Comparison of ENCODE assay signal across 9 mouse cellular contexts in genomic region chr7:68976813-68977752, GRCm38 (mm10).
DNase-seq lines count a peak whose midpoint lies in the region; ATAC-seq and TF ChIP-seq lines count a peak whose summit lies in the region.
"Had no signal": no experiment of that assay in that cellular context is flagged by ENCODE, and none has a peak within 500 bp of the region (broad histone marks: within the 10 kb centered on the region; RNA-seq: fewer than 3 reads in every experiment).

No protein-coding gene starts in this region.

- peaks cover 22% of the 10 kb centered on the region for H3K4me1 ChIP-seq in midbrain, embryonic 12.5 days
- H3K4me1 ChIP-seq: limb, embryonic 15.5 days had no signal

- no peak overlapping the region for H3K9ac ChIP-seq in midbrain, embryonic 12.5 days (replicated peaks)
- H3K9ac ChIP-seq: limb, embryonic 15.5 days had no signal

- peak; percentile 60; the same call in 1 of the 2 replicates for TF ChIP-seq CTCF in brain, embryonic 14.5 days (IDR thresholded peaks at IDR 0.05; ENCODE audit: borderline replicate concordance, extremely low read depth, insufficient read depth, insufficient read length)

- TF ChIP-seq POLR2A in brain, embryonic 14.5 days (IDR thresholded peaks at IDR 0.05; ENCODE audit: borderline replicate concordance, extremely low read depth, insufficient read depth, insufficient read length, poor library complexity, severe bottlenecking), result no peak

- no peaks in the 10 kb centered on the region; the same call in 1 of the 2 replicates for H3K27me3 ChIP-seq in midbrain, embryonic 12.5 days
- H3K27me3 ChIP-seq: limb, embryonic 15.5 days had no signal

- H3K4me3 ChIP-seq in midbrain, embryonic 12.5 days, result no peak overlapping the region
- H3K4me3 ChIP-seq: limb, embryonic 15.5 days had no signal

- no peaks in the 10 kb centered on the region for H3K9me3 ChIP-seq in midbrain, embryonic 12.5 days
- H3K9me3 ChIP-seq: limb, embryonic 15.5 days had no signal

- 59% methylated on average over 7 of the region's 7 CpGs for WGBS in midbrain, embryonic 12.5 days

- no peaks in the 10 kb centered on the region for H3K36me3 ChIP-seq in midbrain, embryonic 12.5 days
- H3K36me3 ChIP-seq: limb, embryonic 15.5 days had no signal

- DNase-seq in ovary, adult 18-20 months (ENCODE audit: low spot score), result peak; percentile 20
- DNase-seq in ovary, postnatal 36 days (ENCODE audit: low spot score), result no peak
- peak; percentile 89 for DNase-seq in brain, embryonic 14.5 days (ENCODE audit: low read depth)
- peak; percentile 22 to 65 for DNase-seq in frontal cortex, postnatal 36 days (ENCODE audit: low spot score in 2 of 2)
- DNase-seq in layer of hippocampus, adult 9-10 months (ENCODE audit: low spot score), result peak; percentile 52
- DNase-seq in spleen, postnatal 10 days (ENCODE audit: low spot score in 2 of 2), result no peak
- no peak for DNase-seq in gastrocnemius, postnatal 25 days

- peak; percentile 54 for ATAC-seq in midbrain, embryonic 12.5 days (ENCODE audit: low FRiP score, low read depth)

- no peak overlapping the region for H3K27ac ChIP-seq in midbrain, embryonic 12.5 days (replicated peaks)
- H3K27ac ChIP-seq: limb, embryonic 15.5 days had no signal

- no peak overlapping the region for H3K4me2 ChIP-seq in midbrain, embryonic 12.5 days (replicated peaks)
- H3K4me2 ChIP-seq: limb, embryonic 15.5 days had no signal

Comparison
In these comparisons a context has a peak if more than half of its experiments do, and no peak if none do; other contexts are left out.
1. DNase-seq: peak in ovary, adult 18-20 months (single experiment), brain, embryonic 14.5 days (single experiment), frontal cortex, postnatal 36 days (2 of 2) and layer of hippocampus, adult 9-10 months (single experiment); none in ovary, postnatal 36 days (single experiment), spleen, postnatal 10 days (0 of 2) and gastrocnemius, postnatal 25 days (single experiment).